Mouse (Mus musculus) 3134 (cell line): ENCODE data around the gene Gpc6.

ENCODE experiments used
- DNase-seq: peaks from one replicate; pipeline ENCODE4 v3.0.0-alpha.2; 2011; ENCODE audit warnings: low spot score; ENCODE audit not compliant: insufficient read length; ENCODE audit errors: extremely low read depth

The Gpc6 gene

GRCm38 (mm10) chr14:117574216-117574615 lies 649.1 kb downstream of the Gpc6 start:
- no peak for DNase-seq

GRCm38 (mm10) chr14:117581740-117582139 lies 656.6 kb downstream of the Gpc6 start:
- DNase-seq: no peak

GRCm38 (mm10) chr14:117599758-117600157 lies 674.6 kb downstream of the Gpc6 start:
- no peak for DNase-seq

GRCm38 (mm10) chr14:117603837-117604236 lies 678.7 kb downstream of the Gpc6 start:
- no peak for DNase-seq

- no peak for DNase-seq
Measured at GRCm38 (mm10) chr14:117605750-117606149, 680.6 kb downstream of the Gpc6 start.

GRCm38 (mm10) chr14:117611113-117611512 lies 686.0 kb downstream of the Gpc6 start:
- no peak for DNase-seq

GRCm38 (mm10) chr14:117625100-117625710 lies 700.1 kb downstream of the Gpc6 start:
- DNase-seq: no peak

GRCm38 (mm10) chr14:117634238-117634940 lies 709.3 kb downstream of the Gpc6 start:
- DNase-seq: no peak

- no peak for DNase-seq
Measured at GRCm38 (mm10) chr14:117641853-117642252, 716.7 kb downstream of the Gpc6 start.

- DNase-seq: no peak
Measured at GRCm38 (mm10) chr14:117643069-117643468, 718.0 kb downstream of the Gpc6 start.

- no peak for DNase-seq
Measured at GRCm38 (mm10) chr14:117648199-117648960, 723.3 kb downstream of the Gpc6 start.

- no peak for DNase-seq
Measured at GRCm38 (mm10) chr14:117650141-117650540, 725.0 kb downstream of the Gpc6 start.

- DNase-seq: no peak
Measured at GRCm38 (mm10) chr14:117651271-117651670, 726.2 kb downstream of the Gpc6 start.

- DNase-seq: no peak
Measured at GRCm38 (mm10) chr14:117651938-117652337, 726.8 kb downstream of the Gpc6 start.

- no peak for DNase-seq
Measured at GRCm38 (mm10) chr14:117655382-117655781, 730.3 kb downstream of the Gpc6 start.

GRCm38 (mm10) chr14:117659198-117659761 lies 734.2 kb downstream of the Gpc6 start:
- DNase-seq: no peak

- DNase-seq: no peak
Measured at GRCm38 (mm10) chr14:117662261-117662660, 737.1 kb downstream of the Gpc6 start.

- DNase-seq: no peak
Measured at GRCm38 (mm10) chr14:117664796-117665195, 739.7 kb downstream of the Gpc6 start.

GRCm38 (mm10) chr14:117666126-117666525 lies 741.0 kb downstream of the Gpc6 start:
- no peak for DNase-seq

- no peak for DNase-seq
Measured at GRCm38 (mm10) chr14:117673541-117673940, 748.4 kb downstream of the Gpc6 start.

- no peak for DNase-seq
Measured at GRCm38 (mm10) chr14:117674482-117674881, 749.4 kb downstream of the Gpc6 start.
